Mouse (Mus musculus): ENCODE measurements around the gene Ube2e3.

Ube2e3 gene

DNA sequence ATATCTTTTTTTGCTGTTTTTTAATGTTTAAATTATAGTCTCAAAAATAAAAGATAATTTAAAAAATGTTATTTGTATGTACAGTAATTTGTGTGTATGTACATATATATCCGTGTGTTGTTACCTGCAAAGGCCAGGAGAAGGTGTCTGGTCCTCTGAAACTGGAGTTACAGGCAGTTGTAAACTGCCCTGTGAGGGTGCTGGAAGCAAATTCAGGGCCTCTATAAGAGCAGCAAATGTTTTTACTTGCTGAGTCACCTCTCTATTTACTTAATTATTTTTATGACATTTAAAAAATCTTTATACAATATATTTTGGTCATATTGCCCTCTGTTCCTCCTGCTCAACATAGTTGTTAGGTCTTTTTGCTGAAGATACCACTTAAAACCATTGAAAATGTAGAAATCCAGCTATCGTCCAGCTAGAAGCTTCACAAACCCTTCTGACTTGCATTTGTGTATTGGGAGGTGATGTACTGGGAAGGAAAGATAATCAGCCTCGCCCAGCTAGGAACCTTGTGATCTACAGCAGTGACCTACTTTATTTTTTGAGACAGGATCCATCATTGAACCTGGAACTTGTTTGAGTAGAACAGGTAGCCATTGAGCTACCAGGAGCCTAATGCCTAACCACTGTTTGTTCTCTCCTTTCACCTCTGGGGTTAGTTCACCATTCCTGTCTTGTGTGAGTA, 15.0 kb downstream of the Ube2e3 start:
- DNase-seq = no peak

DNA sequence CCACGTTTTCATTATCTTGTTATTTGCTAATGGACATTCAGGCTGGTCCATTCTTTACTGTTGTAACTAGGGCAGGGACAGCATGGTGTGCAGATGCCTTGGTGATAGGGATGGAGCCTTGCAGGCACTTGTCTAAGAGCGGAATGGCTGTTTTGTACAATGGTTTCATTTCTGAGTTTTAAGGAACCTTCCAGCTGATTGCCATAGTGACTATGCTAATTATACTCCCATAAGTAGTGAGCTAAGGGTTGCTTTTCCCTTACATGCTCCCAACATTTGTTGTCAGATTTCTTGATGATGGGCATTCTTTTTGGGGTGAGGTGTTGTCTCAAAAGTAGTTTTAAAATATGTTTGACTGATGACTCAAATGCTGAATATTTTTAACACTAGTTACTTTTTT, 18.5 kb downstream of the Ube2e3 start:
- no peak for DNase-seq

DNA sequence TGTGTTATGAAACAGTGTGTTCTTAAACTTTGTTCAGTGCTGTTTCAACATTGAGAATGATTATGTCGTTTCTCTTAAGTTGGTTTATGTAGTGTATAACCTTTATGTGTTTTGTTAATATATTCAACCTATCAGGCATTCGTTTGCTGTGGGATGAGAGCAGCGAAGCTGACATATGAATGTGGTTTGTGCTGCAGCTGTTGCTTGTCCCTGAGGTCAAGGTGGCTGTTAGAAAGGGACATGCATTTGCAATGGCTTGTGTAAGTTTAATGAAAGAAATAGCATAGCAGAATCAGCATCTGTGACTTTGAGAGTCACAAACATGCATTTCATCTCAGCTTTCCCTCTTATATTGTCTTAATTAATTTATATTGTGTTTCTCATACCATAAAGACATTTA, 20.3 kb downstream of the Ube2e3 start:
- no peak for DNase-seq

DNA sequence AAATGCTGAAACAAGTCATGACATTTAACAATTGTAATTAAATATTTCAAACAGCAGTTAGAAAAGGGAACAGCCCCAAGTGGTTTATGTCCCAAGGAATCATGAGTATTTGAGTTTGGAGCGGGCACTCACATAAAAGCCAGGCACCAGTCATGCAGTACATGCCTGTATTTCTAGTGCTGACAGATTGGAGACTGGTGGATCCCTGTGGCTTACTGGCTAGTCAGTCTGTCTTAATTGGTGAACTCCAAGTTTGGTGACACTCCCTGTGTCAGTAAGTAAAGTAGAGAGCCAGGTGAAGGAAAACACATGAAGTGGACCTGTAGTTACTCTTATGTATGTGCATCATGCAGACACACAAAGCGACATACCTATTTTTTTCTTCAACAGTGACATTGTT, 27.3 kb downstream of the Ube2e3 start:
- DNase-seq = no peak

DNA sequence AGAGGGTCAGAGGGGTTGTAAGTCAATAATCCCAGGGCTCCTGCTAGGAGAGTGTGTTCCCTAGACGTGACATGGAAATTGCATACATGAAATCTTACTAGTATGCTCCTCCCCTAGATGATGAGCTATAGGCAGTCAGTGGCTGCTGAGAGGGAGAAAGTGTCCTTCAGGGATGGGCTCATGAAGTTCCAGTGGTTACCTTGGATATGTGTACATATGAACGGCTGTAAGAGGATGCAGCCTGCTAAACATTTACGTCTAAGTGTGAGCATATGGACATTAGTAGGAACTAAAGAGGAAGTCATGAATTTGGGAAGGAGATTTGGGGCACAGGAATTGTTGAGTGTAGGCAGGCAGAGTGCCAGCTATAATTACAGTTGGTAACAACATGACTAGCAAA, 38.0 kb downstream of the Ube2e3 start:
- no peak for DNase-seq

DNA sequence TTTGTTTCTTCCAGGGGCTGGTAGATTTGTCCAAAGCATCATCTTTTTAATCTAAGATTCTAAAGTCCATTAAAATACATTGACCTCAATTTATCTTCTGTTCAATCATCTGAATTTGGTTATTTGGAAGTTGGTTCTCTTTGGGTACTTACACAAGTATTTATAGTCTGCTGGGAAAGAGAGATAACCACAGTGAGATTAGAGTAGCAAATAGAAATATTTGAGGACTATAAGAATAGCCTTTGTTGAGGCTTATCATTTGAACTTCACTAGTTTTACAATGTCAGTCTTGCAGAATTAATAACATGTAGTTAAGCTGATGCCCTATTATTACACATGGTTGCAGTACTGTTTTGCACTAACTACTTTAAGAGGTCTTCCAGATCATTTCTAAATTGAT, 43.6 kb downstream of the Ube2e3 start:
- DNase-seq = no peak

DNA sequence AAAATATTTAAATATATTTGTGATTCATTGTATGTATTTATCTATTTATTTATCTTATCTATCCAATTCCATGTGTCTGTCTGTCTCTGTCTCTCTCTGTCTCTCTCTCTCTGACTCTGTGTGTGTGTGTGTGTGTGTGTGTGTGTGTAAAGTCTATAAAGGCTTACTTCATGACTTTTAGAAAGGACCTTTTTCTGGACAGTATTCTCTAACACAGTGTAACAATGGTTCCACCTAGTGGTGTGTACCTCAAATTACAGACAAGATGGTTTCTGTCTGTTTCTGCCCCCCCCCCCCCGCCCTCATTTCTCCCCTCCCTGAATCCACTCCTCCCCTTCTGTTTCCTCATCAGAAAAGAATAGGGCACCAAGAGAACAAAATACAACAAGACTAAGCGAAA, 46.9 kb downstream of the Ube2e3 start:
- DNase-seq = no peak

DNA sequence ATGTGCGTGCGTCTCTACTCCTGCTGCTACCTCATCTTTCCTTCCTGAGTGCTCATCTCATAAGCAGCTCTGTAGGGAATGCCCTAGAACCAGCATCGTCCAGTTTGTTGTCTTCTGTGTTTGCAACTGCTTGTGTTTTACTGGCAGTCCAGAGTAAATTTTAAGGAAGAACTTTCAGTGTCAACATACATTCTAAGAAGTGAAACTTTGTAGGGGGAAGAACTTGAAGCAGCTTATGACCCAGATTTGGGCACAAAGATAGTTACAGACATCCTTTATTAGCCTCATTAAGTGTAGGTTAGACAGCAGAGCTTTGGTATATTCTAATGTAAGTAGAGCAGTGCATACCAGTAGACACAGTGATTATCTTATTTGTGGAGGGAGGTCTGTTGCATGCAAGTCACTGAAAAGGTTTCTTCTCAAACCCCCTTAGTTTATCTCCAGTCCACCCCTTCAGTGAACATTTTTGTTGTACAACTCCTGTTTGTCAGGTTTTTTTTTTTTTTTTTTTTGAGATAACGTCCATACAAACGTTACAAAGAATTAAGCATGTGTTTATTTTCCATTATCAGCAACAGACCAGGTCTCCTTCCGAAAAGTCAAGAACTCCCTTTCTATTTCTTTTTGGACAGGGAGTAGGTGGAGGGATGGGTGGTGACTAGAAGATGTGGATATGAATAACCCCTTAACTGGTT, 55.2 kb downstream of the Ube2e3 start:
- DNase-seq = no peak

DNA sequence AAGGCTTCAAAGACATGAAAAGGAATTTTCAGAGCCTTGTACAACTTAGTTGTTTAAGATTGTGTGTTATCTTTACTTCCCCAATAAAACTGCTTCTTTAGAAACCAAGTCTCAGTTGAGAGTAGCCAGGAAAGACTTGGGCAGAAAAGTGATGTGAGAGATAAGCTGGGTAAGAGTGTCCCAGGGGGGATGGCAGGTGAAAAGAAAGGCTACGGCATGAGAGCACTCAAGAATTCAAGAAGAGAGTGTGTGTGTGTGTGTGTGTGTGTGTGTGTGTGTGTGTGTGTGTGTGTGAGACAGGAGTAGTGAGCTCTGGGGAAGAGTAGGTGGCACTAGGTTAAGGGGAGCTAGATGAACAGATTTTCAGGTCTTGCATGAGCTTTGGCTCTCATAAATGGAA, 57.9 kb downstream of the Ube2e3 start:
- DNase-seq = no peak

DNA sequence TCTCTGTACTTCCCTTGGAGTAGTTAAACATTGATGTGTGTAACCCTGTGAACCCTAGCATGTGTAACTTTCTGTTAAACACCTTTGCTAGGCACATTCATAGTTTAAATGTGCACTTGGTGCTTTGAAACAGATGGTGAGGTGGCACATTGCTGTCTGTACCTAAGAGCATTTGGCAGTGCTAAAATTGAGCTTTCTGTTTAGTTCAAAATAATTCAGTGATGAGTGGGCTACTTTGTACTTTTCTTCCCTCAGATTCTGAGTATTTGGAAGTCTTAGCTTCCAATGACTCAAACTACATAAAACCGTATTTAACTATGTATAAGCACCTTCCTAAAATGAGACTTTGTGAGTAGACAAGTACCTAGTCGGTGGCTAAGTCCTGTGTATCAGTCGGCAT, 59.7 kb downstream of the Ube2e3 start:
- no peak for DNase-seq

DNA sequence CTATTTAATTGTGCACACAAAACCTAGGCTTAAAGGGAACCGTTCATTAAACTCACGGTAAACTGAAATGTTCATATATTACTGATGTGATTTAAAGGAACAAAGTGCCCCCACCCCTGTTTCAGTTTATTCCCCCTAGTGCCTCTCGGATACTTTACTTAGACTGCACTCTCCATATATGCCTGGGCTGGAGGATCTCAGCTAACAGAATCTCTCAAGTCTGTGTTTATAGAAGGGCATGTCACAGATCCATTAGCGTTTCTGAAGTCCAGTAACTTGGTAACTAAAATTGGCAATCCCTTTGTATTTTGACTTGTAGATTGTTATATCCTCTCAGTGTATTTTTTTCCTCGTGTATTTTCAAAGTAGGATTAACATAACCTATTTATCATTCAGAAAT, 60.2 kb downstream of the Ube2e3 start:
- no peak for DNase-seq

DNA sequence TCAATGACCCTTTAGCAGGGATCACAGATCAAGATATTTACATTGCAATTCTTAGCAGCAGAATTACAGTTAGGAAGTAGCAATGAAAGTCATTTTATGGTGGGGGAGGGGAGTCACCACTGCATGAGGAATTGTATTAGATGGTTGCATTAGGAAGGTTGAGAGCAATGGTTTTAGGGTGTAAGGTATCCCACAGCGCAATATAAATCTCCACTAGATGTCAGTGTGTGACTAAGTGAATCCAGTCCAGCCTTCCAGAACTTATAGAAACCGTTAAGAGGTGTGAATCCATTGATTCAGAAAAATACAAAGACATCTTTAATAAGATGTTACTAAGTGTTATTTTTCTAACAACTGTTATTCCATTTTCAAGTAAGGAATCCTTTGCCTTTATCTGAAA, 63.4 kb downstream of the Ube2e3 start:
- DNase-seq = no peak

DNA sequence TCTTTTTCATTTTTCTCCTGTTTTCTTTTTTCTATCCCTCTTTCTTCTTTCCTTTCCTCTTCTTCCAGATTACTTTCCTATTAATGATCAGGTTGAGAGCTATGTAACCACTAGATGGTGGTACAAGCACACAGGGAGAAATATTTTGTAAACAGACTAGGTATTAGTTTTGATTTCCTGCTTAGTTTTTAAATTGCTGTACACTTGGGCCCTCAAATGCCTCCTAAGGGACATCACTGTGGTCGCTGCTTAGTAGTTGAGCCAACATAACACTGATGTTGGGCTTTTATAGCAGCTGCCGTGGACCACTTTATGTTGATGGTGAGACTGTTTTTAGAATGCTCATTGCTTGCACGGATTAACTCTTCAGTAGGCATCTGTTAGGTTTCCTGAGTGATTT, 91.5 kb downstream of the Ube2e3 start:
- no peak for DNase-seq

DNA sequence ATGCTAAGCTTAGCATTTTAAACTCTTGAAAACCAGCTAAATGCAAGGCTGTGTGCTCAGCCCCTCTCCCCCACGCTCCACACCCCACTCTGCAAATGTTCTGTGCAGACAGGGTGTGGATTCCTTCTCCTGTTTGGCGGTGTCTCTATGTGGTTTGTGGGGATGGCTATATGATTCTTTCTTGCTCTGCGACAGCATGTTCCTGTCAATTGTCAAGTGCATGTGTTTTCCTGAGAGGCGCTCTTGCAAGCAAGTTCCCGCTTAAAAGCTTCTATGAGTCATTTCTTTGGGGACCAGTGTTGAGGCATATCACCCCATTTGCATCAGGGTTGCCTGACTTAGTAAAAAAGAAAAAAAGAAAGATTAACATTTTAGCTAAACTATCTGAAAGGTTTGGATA, 92.4 kb downstream of the Ube2e3 start:
- DNase-seq = no peak

DNA sequence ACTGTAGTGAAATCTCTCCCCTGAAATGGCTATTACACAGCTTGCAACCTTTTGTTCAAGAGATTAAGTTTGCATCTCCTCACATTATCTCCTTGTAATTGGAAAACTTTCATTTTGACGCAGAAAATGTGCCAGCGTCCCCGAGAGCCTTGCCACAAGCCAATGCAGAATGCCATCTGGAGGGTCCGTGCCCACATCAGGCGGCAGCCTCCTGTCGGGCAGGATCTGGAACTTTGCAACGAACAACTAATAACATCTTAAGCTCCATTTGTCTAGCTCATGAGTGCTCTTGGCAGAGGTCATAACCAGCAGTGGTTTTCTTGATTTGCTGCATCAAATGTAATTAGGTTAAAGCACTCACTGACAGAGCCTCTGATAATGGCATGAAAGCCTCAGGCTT, 93.1 kb downstream of the Ube2e3 start:
- DNase-seq = no peak

DNA sequence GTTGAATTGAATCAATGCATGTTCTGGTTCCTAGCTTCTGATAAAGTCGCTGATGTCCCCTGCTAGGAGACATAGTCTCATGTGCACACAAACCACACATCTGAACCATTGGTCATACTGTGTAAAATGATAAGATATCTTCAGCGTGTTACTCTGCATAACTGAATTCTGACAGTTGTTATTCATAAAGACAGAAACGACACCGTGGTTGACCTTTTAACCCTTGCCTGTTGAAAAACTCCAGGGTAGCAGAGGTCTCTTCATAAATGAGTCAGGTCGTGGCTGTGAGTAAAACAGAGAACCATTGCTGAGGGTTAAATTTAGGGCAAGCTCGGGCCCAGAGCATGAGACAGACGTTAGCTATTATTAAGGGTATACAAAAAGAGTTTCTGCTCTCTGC, 93.7 kb downstream of the Ube2e3 start:
- DNase-seq = no peak

DNA sequence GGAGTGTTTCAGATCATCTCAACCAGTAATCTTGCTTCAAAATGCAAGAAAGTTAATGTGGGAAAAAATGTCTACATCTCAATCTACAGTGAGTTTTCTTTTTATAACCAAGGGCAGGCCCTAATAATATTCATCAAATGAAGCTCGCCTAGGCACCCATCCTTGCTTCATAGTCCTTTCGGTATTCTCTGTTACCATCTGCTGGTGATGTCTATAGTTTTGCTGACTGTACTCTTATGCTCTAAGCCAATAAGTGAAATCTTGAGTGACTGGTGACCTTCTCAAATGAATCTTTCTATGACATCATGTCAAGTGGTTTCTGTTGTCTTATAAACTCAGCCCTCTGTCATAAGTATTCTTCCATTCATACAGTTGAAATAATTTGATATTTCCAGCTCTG, 97.1 kb downstream of the Ube2e3 start:
- no peak for DNase-seq

DNA sequence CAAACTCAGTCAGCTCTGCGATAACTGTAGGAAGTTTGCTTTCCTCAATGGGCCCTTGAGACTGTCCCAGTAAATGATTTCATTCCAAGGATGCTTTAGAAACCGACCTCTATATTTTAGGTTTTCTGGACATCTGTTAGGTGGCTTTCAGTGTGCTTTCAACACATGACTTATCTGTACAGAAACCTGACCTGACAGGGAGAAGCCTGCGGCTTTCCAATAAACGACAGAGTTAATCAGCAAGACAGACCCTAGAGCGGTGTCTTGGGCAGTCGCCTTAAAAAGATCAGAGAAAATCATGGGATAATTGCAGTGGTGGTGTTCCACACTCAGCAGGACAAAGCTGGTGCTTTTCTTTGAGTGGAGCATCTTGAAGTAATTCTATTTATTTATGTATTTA, 97.5 kb downstream of the Ube2e3 start:
- DNase-seq = no peak

DNA sequence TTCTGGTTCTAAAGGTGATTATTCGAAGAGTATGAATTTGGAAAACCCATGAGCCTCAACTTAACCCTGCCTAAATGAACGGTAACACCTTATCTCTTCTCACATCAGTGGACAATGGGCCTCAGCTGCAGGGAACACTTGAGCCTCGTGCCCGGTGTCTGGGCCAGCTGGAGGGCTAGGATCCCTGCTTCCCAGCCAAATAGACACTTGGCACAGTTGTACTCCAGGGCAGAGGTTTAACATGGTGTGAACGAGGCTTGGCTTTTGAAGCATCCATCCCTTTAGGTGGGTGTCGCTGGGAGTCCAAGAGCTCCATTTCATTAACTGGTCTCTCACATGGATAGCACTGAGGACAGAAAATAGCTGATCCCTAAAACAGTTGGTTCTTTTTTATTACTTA, 102.2 kb downstream of the Ube2e3 start:
- DNase-seq = no peak

All from lung, adult 18-20 months (tissue).